Mouse (Mus musculus) thymus, postnatal 36 days (tissue): ENCODE results near the gene Strn4.

Experiments used
- DNase-seq, 2 experiments: peaks; one replicate each; pipeline ENCODE4 v3.0.0; 2022; ENCODE audit warnings: mixed read lengths in 2 of 2

Gene Strn4

DNA sequence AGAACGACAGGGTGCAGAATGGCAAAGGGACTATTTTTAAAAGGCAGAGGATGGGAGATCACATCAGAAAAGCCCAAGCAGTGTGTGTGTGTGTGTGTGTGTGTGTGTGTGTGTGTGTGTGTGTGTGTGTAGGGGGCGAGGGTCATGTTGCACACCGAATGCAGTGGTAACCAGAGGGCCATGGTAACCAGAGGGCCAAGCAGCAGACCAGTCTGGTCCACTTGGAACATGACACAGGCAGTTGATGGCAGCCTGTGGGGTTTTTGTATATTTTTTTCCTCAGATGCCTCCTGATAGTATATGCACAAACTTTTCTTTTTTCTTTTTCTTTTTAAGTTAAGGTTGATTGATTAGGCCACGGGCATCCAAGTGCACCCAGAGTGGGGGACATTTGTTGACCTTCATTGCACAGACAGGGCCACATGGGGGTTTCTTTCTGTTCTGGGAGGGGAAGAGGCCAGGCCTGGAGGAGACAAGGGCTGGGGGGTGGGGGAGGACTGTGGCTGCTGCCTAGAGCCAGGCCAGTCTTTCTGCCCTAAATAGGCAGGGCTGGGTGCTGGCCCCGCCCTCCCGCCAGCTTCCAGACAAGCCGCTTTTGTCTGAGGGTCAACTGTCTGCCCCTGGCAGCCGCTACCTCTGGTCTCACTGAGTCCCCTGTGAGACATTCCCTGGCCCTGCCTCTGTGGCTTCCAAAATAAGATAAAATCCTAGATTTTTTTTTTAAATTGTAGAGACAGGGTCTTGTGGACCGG is 64.3 kb downstream of the Strn4 start:
- DNase-seq: no peak

DNA sequence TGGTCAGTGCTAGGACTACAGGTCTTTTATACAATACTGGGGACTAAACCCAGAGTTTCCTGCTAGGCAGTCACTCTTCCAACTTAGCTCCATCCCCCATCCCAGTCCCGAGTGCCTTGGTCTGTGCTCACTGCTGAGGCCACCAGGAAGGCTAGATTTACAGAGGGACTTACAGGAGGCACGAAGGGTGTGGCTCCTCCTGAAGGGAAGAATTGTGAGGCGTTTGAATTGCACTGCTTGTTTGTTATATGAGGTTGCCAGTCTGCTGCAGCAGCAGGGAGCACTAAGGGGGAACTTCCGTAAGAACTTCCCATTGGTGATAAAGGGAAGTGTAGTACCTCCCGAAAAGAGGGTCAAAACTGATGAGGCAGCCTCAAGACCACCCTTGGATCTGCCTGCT is 64.9 kb downstream of the Strn4 start:
- DNase-seq: no peak

DNA sequence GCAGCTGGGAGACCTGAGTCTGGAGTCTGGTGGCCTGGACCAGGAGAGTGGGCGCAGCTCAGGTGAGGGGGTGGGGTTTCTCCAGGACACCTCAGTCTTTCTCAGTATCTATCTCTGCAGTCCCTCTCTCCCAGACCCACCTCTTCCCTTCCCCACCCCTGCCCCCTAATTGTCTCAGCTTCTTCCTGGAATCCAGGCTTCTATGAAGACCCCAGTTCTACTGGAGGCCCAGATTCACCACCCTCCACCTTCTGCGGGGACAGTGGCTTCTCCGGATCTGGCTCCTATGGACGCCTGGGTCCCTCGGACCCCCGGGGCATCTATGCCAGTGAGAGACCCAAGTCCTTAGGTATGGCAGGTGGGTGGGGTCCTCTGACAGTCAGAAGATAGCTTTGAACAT is 67.5 kb downstream of the Strn4 start:
- DNase-seq: no peak

DNA sequence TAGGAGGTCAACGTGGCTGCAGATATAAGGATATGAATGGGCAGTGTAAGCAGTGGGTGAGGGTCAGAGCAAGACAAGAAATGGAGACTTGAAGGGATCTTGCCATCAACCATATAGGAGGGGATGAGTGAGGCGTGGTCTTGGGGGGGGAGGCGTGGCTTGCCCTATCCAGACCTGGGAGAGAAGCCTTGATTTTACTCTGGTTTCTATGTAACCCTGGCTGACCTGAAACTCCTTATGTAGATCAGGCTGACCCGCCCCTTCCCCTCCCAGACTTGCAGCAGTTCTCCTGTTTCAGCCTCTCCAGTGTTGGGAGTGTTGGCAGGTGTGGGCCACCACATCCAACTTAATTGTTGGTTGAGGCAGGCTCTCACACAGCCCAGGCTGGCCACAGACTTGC is 68.6 kb downstream of the Strn4 start:
- no peak for DNase-seq

DNA sequence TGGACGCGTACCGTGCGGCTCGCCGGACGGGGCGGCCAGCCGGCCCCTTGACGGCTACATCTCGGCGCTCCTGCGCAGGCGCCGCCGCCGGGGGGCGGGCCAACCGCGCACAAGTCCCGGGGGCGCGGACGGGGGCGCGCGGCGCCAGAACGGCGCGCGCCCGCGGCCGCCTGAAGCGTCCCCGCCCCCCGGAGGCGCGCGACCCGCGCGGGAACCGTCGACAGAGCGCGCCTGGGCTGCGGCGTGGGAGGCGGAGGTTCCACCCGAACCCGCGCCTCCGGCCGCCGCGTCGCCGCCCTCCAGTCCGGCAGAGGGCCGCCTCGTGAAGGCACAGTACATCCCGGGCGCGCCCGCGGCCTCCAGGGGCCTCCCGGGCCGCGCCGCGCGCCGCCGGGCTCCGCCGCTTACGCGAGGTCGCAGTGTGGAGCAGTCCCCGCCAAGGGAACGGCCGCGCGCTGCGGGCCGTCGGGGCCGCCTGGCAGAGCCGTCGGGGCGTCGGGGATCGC is 69.6 kb downstream of the Strn4 start:
- DNase-seq: no peak

DNA sequence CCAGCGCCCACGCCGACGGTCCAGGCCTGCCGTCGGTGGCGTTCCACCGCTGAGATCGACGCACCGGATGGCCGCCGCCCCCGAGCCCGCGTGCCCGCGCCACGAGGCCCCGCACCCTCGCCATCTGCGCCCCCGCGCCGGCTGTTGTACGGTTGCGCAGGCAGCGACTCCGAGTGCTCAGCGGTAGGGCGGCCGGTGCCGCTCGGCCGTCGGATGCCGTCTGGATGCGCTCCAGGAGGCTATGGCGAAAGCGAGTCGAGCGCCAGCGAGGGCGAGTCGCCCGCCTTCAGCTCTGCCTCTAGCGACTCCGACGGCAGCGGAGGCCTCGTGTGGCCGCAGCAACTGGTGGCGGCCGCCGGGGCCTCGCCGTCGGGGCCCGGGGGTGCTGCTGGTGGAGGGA is 70.2 kb downstream of the Strn4 start:
- no peak for DNase-seq
